Mouse (Mus musculus): ENCODE results near the gene Rapgefl1. TPM values are rescaled to one million over a fixed set of nuclear protein-coding genes. Genes with fewer than 3 reads are reported as not detected.
A peak's percentile ranks its signal among the peaks of the same experiment; 100 is the strongest.

The Rapgefl1 gene
- polyA plus RNA-seq, 1 experiment from 2014 or later, result 1.1 TPM

- peak; percentile 72 for DNase-seq (ENCODE audit: low spot score)
Observed at GRCm38 (mm10) chr11:98858759-98859731, 22.5 kb downstream of the Rapgefl1 start.

GRCm38 (mm10) chr11:98863028-98863750, 26.6 kb downstream of the Rapgefl1 start, which contains the start of gene Wipf2:
Wipf2 (plus strand) TSS chr11:98863638.
- DNase-seq (ENCODE audit: low spot score), result peak; percentile 97

- no peak for DNase-seq (ENCODE audit: low spot score)
Observed at GRCm38 (mm10) chr11:98863751-98864429, 27.3 kb downstream of the Rapgefl1 start.

GRCm38 (mm10) chr11:98867293-98867692, 30.7 kb downstream of the Rapgefl1 start:
- DNase-seq (ENCODE audit: low spot score), result no peak

GRCm38 (mm10) chr11:98869906-98870305, 33.3 kb downstream of the Rapgefl1 start:
- DNase-seq (ENCODE audit: low spot score), result no peak

GRCm38 (mm10) chr11:98870791-98871190, 34.2 kb downstream of the Rapgefl1 start:
- DNase-seq (ENCODE audit: low spot score), result no peak

GRCm38 (mm10) chr11:98871416-98871815, 34.8 kb downstream of the Rapgefl1 start:
- DNase-seq (ENCODE audit: low spot score), result no peak

GRCm38 (mm10) chr11:98872040-98872439, 35.5 kb downstream of the Rapgefl1 start:
- DNase-seq (ENCODE audit: low spot score), result no peak

- DNase-seq (ENCODE audit: low spot score), result no peak
Observed at GRCm38 (mm10) chr11:98873900-98874299, 37.3 kb downstream of the Rapgefl1 start.

- no peak for DNase-seq (ENCODE audit: low spot score)
Observed at GRCm38 (mm10) chr11:98877001-98877400, 40.4 kb downstream of the Rapgefl1 start.

- no peak for DNase-seq (ENCODE audit: low spot score)
Observed at GRCm38 (mm10) chr11:98887703-98888102, 51.1 kb downstream of the Rapgefl1 start.

- DNase-seq (ENCODE audit: low spot score), result no peak
Observed at GRCm38 (mm10) chr11:98889077-98889476, 52.5 kb downstream of the Rapgefl1 start.

GRCm38 (mm10) chr11:98889977-98890376, 53.4 kb downstream of the Rapgefl1 start:
- no peak for DNase-seq (ENCODE audit: low spot score)

- no peak for DNase-seq (ENCODE audit: low spot score)
Observed at GRCm38 (mm10) chr11:98892426-98892825, 55.8 kb downstream of the Rapgefl1 start.

GRCm38 (mm10) chr11:98900529-98901125, 64.0 kb downstream of the Rapgefl1 start:
- DNase-seq (ENCODE audit: low spot score), result peak; percentile 39

- DNase-seq (ENCODE audit: low spot score), result no peak
Observed at GRCm38 (mm10) chr11:98902621-98903245, 66.1 kb downstream of the Rapgefl1 start.

All from thymus, postnatal 0 days (tissue).